Mouse (Mus musculus) intestine, embryonic 15.5 days (tissue): ENCODE measurements around the gene Ltk. TPM values are rescaled to one million over a fixed set of nuclear protein-coding genes. Genes with fewer than 3 reads are reported as not detected.

Source experiments
- ATAC-seq: fragments of 200-750 bp; cut with Nextera tagmentation; 2 replicates; pipeline ENCODE4 v1.8.0; 2017; ENCODE audit warnings: moderate TSS enrichment, moderate library complexity
- H3K27ac ChIP-seq: fragments of 300-500 bp; sonication (generic); 2 replicates; pipeline ENCODE4 v1.5.1; 2015; ENCODE audit warnings: mild to moderate bottlenecking, inconsistent platforms
- H3K27me3 ChIP-seq: fragments of 300-500 bp; sonication (generic); replicated peaks from 2 replicates; pipeline ENCODE4 v1.6.1; 2015; ENCODE audit warnings: inconsistent platforms
- H3K36me3 ChIP-seq: fragments of 300-500 bp; sonication (generic); 2 replicates; pipeline ENCODE4 v1.6.1; 2015; ENCODE audit warnings: inconsistent platforms
- H3K4me1 ChIP-seq: fragments of 300-500 bp; sonication (generic); replicated peaks from 2 replicates; pipeline ENCODE4 v1.6.1; 2015; ENCODE audit warnings: inconsistent platforms
- H3K4me2 ChIP-seq: fragments of 300-500 bp; sonication (generic); replicated peaks from 2 replicates; pipeline ENCODE4 v1.6.1; 2015; ENCODE audit warnings: mild to moderate bottlenecking, inconsistent platforms
- H3K4me3 ChIP-seq: fragments of 300-500 bp; sonication (generic); replicated peaks from 2 replicates; pipeline ENCODE4 v1.5.1; 2015; ENCODE audit warnings: inconsistent platforms
- H3K9ac ChIP-seq: fragments of 300-500 bp; sonication (generic); 2 replicates; pipeline ENCODE4 v1.6.1; 2015; ENCODE audit warnings: inconsistent platforms
- H3K9me3 ChIP-seq: fragments of 300-500 bp; sonication (generic); 2 replicates; pipeline ENCODE4 v1.6.1; 2016; ENCODE audit warnings: inconsistent platforms
- WGBS: fragments of 180-500 bp; shearing (Covaris S2); methylation state at CpG from one replicate; pipeline ENCODE4 v1.1.7; 2015; 5-methylcytosine and 5-hydroxymethylcytosine counted together
- polyA plus RNA-seq: library from polyadenylated mRNA; unstranded; fragments of >200 nt; fragmentation: Nextera tagmentation; extraction: Ambion mirVana; gene quantifications from 2 replicates; pipeline ENCODE4 v1.2.1, GENCODE M21; 2015

Ltk gene
- polyA plus RNA-seq: 0.87 and 1.4 TPM in 2 replicates

DNA sequence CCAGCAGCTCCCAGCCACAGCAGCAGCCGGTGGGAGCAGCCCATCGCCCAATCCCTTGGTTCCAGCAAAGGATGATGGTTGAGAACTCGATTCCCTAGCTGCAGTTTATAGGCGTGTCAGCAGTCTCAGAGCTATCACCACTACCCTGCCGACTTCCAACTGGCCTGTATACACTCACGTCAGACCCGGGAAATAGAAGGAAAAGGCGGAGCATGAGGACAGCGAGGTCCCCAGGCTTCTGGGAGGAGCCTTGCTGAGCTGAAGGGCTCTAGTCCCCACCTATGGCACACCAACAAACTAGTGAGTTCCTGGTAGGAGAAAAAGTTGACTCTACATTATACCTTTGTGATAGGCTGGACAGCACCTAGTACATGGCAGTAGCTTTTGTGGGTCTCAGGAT is at the start of gene Ltk:
Ltk (minus strand) TSS at position 181 of the 400 bp plus-strand sequence.
- peak within 1 kb of the TSS; percentile 99 for H3K4me2 ChIP-seq
- H3K9ac ChIP-seq: no peak within 1 kb of the TSS

DNA sequence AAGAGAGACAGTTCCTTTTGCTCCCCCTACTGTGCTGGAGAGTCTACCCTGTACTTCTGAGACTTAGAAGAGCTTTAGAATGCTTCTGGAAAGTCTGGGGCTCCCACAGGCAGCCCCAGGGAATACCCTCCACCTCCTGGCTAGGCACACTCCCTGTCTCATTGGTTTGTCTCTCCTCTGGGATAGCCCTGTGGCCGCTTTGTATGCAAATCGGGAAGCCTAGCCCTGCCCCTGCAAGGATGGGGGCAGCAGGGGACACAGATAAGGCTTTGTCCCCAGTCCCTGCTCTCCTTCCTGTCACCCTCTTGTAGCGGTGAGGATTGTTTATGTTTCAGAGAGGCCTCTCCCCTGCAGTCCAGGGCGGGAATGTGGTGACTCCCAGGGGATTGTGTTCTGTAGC is 48.6 kb upstream of the Ltk start:
- ATAC-seq: no peak
- Histone ChIP-seq H3K9me3 (no peaks in the 10 kb centered on the region), H3K4me2 (no peak overlapping the region), H3K27me3 (no peaks in the 10 kb centered on the region), H3K4me1 (no peaks in the 10 kb centered on the region; the same call in 1 of the 2 replicates), H3K9ac (no peak overlapping the region), H3K36me3 (peaks cover 11% of the 10 kb centered on the region; the same call in 1 of the 2 replicates), H3K27ac (no peak overlapping the region), H3K4me3 (no peak overlapping the region)
- 36% methylated on average over 4 of the region's 4 CpGs for WGBS

More for the DNA sequence above, at the start of gene Ltk:
- peaks cover 16% of the 10 kb centered on the region for H3K4me1 ChIP-seq
- H3K4me3 ChIP-seq: no peak within 1 kb of the TSS
- ATAC-seq: peak; percentile 14; the same call in 1 of the 2 replicates
- WGBS: 12% methylated on average over 9 of the region's 9 CpGs
- no peaks in the 10 kb centered on the region for H3K9me3 ChIP-seq
- peaks cover 9% of the 10 kb centered on the region; the same call in 1 of the 2 replicates for H3K36me3 ChIP-seq
- no peak within 1 kb of the TSS for H3K27ac ChIP-seq
- peaks cover 43% of the 10 kb centered on the region for H3K27me3 ChIP-seq

DNA sequence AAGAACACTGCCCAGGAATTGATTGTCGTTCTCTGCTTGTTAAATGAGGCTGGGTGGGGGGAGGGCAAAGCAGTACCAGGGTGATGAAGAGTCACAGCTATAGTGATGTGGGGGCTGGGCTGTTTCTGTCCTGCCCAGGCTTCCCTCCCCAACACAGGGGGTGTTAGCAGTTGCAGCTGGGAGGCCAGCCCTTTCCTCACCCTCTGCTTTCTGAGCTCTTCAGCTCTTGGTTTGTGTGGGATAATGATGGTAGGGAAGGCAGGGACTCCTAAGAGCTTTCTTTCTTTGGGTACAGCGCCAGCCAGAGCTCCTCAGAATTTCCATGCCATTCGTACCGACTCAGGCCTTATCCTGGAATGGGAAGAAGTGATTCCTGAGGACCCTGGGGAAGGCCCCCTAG is 48.2 kb upstream of the Ltk start:
- Histone ChIP-seq H3K27me3 (no peaks in the 10 kb centered on the region), H3K36me3 (peaks cover 11% of the 10 kb centered on the region; the same call in 1 of the 2 replicates), H3K4me1 (no peaks in the 10 kb centered on the region; the same call in 1 of the 2 replicates), H3K27ac (no peak overlapping the region), H3K9ac (no peak overlapping the region), H3K9me3 (no peaks in the 10 kb centered on the region), H3K4me3 (no peak overlapping the region), H3K4me2 (no peak overlapping the region)
- 37% methylated on average over 4 of the region's 4 CpGs for WGBS
- no peak for ATAC-seq

DNA sequence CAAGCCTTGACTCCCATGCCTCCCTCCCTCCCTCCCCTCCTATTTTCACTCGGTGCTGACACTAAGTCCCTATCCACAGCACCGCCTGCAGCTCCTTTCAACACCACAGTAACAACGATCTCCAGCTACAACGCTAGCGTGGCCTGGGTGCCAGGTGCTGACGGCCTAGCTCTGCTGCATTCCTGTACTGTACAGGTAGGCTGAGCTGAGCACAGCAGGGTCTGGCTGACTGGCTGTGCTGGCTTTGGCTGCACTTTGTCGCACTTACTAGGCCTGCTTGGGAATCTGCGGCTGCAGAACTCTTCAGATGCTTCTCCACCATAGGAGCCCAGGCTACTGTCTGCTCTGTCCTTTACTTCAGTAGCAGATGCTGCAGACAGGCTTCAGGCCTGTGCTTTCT is 45.3 kb upstream of the Ltk start:
- Histone ChIP-seq H3K4me1 (peaks cover 15% of the 10 kb centered on the region), H3K9ac (no peak overlapping the region), H3K27ac (no peak overlapping the region), H3K27me3 (no peaks in the 10 kb centered on the region; the same call in 1 of the 2 replicates), H3K36me3 (peaks cover 8% of the 10 kb centered on the region; the same call in 1 of the 2 replicates), H3K9me3 (no peaks in the 10 kb centered on the region), H3K4me2 (no peak overlapping the region), H3K4me3 (no peak overlapping the region)
- no peak for ATAC-seq
- 69% methylated on average over 8 of the region's 8 CpGs for WGBS

DNA sequence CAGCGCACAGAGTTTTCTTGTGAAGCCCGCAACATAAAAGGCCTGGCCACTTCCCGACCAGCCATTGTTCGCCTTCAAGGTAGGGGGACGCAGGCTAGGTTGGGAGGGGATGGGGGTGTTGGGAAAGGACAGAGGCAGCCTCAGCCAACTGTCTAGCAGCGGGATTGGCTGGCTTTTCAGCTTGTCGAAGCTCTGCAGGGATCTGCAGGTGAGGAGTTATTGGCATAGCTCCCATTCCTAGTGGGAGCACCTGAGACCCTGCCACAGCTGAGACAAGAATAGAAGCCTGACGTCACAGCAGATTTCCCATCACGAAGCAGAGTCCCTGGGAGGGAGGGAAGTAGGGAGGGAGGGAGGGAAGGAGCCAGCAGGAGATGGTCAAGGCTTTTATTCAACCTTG is 44.5 kb upstream of the Ltk start:
- Histone ChIP-seq H3K4me2 (no peak overlapping the region), H3K27ac (no peak overlapping the region), H3K9ac (no peak overlapping the region), H3K36me3 (0 out of 2 replicates have a peak, but pooled peaks cover 4% of the 10 kb centered on the region), H3K27me3 (no peaks in the 10 kb centered on the region; the same call in 1 of the 2 replicates), H3K4me1 (peaks cover 16% of the 10 kb centered on the region), H3K4me3 (no peak overlapping the region), H3K9me3 (no peaks in the 10 kb centered on the region)
- no peak for ATAC-seq
- 53% methylated on average over 9 of the region's 9 CpGs for WGBS

DNA sequence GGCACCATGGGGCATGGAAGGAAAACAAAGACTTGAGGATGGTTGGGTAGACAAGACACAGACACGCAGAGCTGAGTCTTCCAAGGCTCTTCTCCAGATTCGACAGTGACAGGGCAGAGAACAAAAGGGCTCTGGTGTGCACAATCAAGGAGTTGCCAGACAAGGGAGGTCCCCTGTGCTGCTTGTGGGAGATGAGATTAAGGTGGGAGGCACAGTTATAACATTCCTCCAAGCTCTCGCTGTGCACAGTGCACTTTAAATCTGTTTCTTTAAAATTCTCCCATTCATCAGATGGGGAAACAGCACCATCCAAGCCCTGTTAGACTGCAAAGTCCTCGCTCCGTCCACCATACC is 44.0 kb upstream of the Ltk start:
- no peak for ATAC-seq
- WGBS: 72% methylated on average over 5 of the region's 5 CpGs
- Histone ChIP-seq H3K27ac (no peak overlapping the region), H3K4me1 (peaks cover 16% of the 10 kb centered on the region), H3K4me2 (no peak overlapping the region), H3K9me3 (no peaks in the 10 kb centered on the region), H3K27me3 (no peaks in the 10 kb centered on the region; the same call in 1 of the 2 replicates), H3K4me3 (no peak overlapping the region), H3K36me3 (0 out of 2 replicates have a peak, but pooled peaks cover 4% of the 10 kb centered on the region), H3K9ac (no peak overlapping the region)

DNA sequence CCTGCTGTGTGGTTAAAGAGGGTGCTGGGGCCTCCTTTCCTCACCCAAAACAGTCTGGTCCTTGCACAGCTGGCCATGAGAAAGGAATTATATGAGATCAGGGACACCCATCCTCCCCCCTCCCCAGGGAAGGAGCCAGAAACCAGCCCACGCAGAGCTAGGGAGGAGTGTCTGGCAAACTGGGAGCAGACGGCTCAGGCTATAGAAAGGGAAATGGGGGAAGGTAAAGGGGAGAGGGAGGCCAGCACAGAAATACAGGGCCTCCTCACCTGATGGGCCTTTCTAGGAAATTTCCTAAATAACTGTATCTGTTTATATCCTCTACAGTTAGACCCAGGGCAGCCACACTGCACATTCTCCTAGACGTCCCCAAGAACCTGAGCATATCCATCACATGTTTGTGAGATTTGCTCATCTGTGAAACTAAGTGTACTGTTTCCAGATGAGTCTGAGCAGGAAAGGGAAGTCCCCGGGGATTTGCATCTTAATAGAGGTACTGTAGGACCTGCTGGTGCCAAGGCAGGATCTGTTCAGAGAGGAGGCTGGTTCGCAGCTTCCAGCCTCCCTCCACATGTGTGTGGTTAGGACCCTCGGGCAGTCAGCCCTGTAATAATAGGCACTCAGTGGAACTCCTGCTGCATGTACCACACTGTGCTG is 43.5 kb upstream of the Ltk start:
- Histone ChIP-seq H3K4me1 (peaks cover 16% of the 10 kb centered on the region), H3K4me2 (no peak overlapping the region), H3K27ac (no peak overlapping the region), H3K9ac (no peak overlapping the region), H3K4me3 (no peak overlapping the region), H3K9me3 (no peaks in the 10 kb centered on the region), H3K27me3 (no peaks in the 10 kb centered on the region; the same call in 1 of the 2 replicates), H3K36me3 (0 out of 2 replicates have a peak, but pooled peaks cover 4% of the 10 kb centered on the region)
- ATAC-seq: no peak
- 51% methylated on average over 6 of the region's 6 CpGs for WGBS

DNA sequence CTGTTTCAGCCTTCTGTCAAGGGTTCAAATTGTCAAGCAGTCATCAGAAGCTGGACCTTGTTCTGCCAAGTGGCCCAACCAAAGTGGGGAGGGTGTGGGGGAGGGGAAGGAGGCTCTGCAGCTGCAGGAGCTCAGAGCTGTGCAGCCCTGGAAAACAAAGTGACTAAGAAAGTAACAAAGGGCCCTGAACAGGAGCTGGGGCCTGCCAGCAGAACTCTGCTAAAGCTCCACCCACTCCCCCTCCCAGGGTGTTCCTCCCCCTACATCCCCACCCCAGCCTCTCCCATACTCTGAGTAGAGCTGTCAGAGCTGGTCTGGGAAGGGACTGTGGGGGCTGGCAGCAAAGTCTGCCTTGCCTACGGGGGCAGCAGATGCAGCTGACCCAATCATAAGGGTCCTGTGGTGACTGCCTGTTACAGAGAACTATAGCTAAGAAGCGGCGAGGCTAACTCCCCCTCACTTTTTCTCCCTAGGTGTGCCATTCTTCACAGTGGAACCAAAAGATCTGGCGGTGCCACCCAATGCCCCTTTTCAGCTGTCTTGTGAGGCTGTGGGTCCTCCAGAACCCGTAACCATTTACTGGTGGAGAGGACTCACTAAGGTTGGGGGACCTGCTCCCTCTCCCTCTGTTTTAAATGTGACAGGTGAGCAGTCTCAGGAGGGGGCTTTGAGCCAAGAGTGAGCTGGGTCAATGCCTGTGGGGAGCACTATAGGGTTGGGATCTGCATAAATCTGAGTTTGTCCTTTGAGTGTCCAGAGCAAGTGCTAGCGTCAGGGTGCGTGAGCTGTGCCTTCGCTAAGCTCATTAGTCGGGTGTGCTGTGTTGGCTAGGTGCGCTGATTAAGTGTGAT is 42.8 kb upstream of the Ltk start:
- ATAC-seq: peak; percentile 42
- Histone ChIP-seq H3K4me3 (no peak overlapping the region), H3K4me2 (no peak overlapping the region), H3K4me1 (peaks cover 21% of the 10 kb centered on the region), H3K27ac (no peak overlapping the region), H3K36me3 (0 out of 2 replicates have a peak, but pooled peaks cover 4% of the 10 kb centered on the region), H3K9ac (no peak overlapping the region), H3K9me3 (no peaks in the 10 kb centered on the region), H3K27me3 (no peaks in the 10 kb centered on the region; the same call in 1 of the 2 replicates)
- 70% methylated on average over 10 of the region's 10 CpGs for WGBS

DNA sequence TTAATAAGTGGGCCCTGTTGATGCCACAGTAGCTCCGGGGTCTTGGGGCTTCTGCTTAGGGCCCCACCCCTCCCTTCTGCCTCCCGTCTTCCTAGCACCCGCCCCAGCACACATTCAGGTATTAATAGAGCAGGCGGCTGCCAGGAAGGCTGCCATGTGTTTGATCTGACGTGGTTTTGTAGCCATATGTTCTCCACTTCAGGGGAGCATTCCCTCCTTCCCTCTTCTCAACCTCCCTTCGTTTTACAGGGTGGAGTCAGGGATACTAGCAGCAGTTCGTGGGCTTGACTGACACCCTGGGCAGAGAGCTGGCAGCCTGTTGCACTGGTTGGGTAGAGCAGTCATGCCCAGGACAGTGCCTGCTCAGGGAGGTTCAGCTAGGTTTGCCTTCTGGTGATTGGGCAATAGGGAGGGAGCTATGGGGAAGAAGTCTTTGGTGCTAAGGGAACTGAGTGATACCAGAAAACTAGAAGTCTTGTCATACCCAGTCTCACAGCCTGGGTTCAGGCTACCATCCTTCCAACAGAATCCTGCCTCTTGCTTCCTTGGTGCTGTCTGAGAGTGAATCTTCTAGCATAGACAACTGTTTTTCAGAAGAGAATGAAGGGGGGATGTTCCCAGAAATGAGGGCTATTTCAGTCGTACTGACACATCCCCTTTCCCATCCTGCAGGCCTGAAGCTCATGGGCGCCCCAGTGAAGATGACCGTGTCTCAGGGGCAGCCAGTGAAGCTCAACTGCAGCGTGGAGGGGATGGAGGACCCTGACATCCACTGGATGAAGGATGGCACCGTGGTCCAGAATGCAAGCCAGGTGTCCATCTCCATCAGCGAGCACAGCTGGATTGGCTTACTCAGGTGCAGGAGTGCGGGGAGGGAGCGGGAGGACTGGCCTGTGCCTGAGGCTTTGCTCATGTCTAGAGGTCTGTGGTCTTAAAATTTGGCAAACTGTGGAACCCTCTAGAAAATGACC is 40.9 kb upstream of the Ltk start:
- H3K36me3 ChIP-seq: 0 out of 2 replicates have a peak, but pooled peaks cover 4% of the 10 kb centered on the region
- H3K27ac ChIP-seq: no peak overlapping the region
- WGBS: 66% methylated on average over 15 of the region's 15 CpGs
- no peak overlapping the region for H3K4me3 ChIP-seq
- H3K9ac ChIP-seq: no peak overlapping the region
- peaks cover 23% of the 10 kb centered on the region for H3K4me1 ChIP-seq
- no peak for ATAC-seq
- H3K9me3 ChIP-seq: no peaks in the 10 kb centered on the region
- peaks cover 2% of the 10 kb centered on the region; the same call in 1 of the 2 replicates for H3K27me3 ChIP-seq
- H3K4me2 ChIP-seq: peak overlapping the region; percentile 96

DNA sequence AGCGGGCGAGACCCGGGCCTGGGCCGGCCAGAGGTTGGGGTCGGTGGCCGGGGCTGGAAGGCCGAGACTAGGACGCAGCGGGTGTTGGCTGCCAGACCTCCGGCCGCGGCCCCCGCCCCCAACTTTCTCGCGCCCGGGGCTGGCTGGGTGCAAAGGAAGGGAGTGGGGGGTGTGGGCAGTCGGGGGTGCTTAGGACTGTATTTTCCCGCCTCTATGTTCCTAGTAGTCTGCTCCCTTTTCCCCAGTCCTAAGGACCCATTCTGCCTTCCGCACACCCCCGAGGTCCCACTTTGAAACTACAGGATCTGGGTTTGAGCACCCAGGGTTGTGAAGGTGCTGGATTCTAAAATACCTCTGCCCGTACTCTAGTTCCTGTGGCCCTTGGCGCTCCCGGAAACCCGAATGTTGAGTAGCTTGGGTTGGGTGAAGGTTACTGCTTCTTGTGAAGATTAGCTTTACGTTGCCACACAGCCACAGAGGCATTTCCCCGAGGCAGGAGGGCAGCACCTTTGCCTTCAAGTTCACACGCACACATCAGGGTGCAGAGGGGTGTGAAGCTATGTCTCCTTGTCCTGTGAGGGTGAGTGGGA is 39.8 kb upstream of the Ltk start:
- Histone ChIP-seq H3K9ac (peak overlapping the region; percentile 76), H3K27me3 (peaks cover 2% of the 10 kb centered on the region; the same call in 1 of the 2 replicates), H3K4me2 (peak overlapping the region; percentile 96), H3K4me3 (peak overlapping the region; percentile 70), H3K4me1 (peaks cover 23% of the 10 kb centered on the region), H3K36me3 (0 out of 2 replicates have a peak, but pooled peaks cover 4% of the 10 kb centered on the region), H3K9me3 (no peaks in the 10 kb centered on the region), H3K27ac (peak overlapping the region; percentile 24; the same call in 1 of the 2 replicates)
- ATAC-seq: peak; percentile 61
- 1% methylated on average over 27 of the region's 27 CpGs for WGBS
